Mouse (Mus musculus) kidney, adult 10 weeks (tissue): ENCODE results near the gene Socs5. TPM values are rescaled to one million over a fixed set of nuclear protein-coding genes. Genes with fewer than 3 reads are reported as not detected.

Experiments
- polyA plus RNA-seq: library from polyadenylated mRNA; stranded (reverse); fragments of 350-450 nt; fragmentation: Illumina TruSeq; extraction: RNeasy Lipid Tissue Mini Kit (QIAGEN cat#74804); gene quantifications from one replicate; pipeline ENCODE4 v1.2.3, GENCODE M21; 2014; ENCODE audit warnings: low read depth, low replicate concordance

The Socs5 gene
- polyA plus RNA-seq = 22.4 TPM

GRCm38 (mm10) chr17:87107623-87108221, at the start of gene Socs5:
Gene Socs5, plus strand, starts transcription at chr17:87107679.

Other genes with a start within 250 kb of the Socs5 start
- not detected for gene Tmem247, start 190.3 kb upstream of the Socs5 start, polyA plus RNA-seq
- not detected for gene Atp6v1e2, start 159.8 kb upstream of the Socs5 start, polyA plus RNA-seq
- 91.3 TPM for gene Rhoq, start 144.6 kb upstream of the Socs5 start, polyA plus RNA-seq
- gene Pigf, start 82.3 kb upstream of the Socs5 start, polyA plus RNA-seq = 66.6 TPM
- 369 TPM for gene Cript, start 82.1 kb upstream of the Socs5 start, polyA plus RNA-seq
- gene Mcfd2, start 158.3 kb downstream of the Socs5 start, polyA plus RNA-seq = 166 TPM
- gene Ttc7, start 175.2 kb downstream of the Socs5 start, polyA plus RNA-seq = 7.8 TPM